Mouse (Mus musculus) kidney, adult 11 months (tissue): ENCODE data around the gene Gtdc1.

Experiments used
- DNase-seq: peaks from one replicate; pipeline ENCODE4 v3.0.0; 2022

The Gtdc1 gene

GRCm38 (mm10) chr2:44518085-44518484 lies 409.4 kb downstream of the Gtdc1 start:
- DNase-seq = no peak
